Mouse (Mus musculus): ENCODE data around the gene Golt1b. TPM values are rescaled to one million over a fixed set of nuclear protein-coding genes. Genes with fewer than 3 reads are reported as not detected.
A peak's percentile ranks its signal among the peaks of the same experiment; 100 is the strongest.
"Not testable (repeated sequence)": the region's sequence is repeated elsewhere in the genome, so short reads cannot be mapped to it uniquely, and the experiment has no call there.

Gene Golt1b
- total RNA-seq (2021) = 10 to 100 TPM; 26.7 to 27.5 TPM
- long read RNA-seq, experiment 1, transcript Golt1b-201 (5 exons, 2,818 nt) = major isoform, 19 of 30 reads
- long read RNA-seq, experiment 1, partial matches to known transcripts = 0 of 30 reads
- long read RNA-seq, experiment 1, other reads (novel, unspliced or antisense) = 11 of 30 reads
- long read RNA-seq, experiment 2, transcript Golt1b-201 (5 exons, 2,818 nt) = major isoform, 21 of 29 reads
- long read RNA-seq, experiment 2, partial matches to known transcripts = 1 of 29 reads
- long read RNA-seq, experiment 2, other reads (novel, unspliced or antisense) = 7 of 29 reads

DNA sequence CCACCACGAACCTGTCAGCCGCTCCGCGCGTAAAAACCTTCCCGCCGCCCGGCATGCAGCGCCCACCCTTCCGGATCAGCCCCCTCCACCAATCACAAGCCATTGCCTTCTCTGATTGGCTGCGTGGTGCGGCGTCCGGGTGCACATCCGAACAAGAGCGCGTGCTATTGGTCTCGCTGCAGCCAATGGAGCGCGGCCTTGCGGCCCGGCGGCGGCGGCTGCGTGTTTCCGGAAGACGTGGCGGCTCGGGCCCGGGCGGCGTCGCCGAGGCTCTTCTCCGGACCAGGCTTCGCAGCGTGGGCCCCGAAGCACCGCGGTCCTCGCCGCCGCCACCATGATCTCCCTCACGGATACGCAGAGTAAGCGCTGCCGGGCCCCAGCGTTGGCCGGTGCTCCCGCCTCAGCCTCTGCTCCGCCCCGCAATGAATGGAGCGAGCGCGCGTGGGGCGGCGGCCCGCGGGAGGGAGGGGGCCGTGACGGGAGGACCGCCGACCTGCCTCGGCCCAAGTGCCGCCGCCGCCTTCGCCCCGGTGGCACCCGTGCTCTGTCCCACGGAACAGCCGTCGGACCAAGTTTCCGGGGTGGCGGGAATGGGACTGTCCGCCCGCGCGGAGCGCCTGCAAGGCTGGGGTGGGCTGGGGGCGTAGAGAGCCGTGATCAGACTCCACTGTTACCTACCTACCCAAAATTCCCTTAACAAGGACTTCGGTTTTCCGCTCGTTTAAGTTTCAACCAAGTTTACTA lies at the start of gene Golt1b, which contains the start of gene Recql:
Gene Golt1b (plus strand): TSS at position 211 of the 744 bp plus-strand sequence.
Gene Recql (minus strand): TSS at position 77 of the 744 bp plus-strand sequence.
- DNase-seq (ENCODE audit: low spot score in 2 of 2) = peak; percentile 99

GRCm38 (mm10) chr6:142338961-142339360 lies 48.1 kb upstream of the Golt1b start:
- no peak for DNase-seq (ENCODE audit: low spot score in 2 of 2)

- no peak for DNase-seq (ENCODE audit: low spot score in 2 of 2)
These were observed 47.4 kb upstream of the Golt1b start for GRCm38 (mm10) chr6:142339576-142339975.

- DNase-seq (ENCODE audit: low spot score in 2 of 2) = peak; percentile 38 to 76
These were observed 43.5 kb upstream of the Golt1b start for GRCm38 (mm10) chr6:142343561-142343960.

DNA sequence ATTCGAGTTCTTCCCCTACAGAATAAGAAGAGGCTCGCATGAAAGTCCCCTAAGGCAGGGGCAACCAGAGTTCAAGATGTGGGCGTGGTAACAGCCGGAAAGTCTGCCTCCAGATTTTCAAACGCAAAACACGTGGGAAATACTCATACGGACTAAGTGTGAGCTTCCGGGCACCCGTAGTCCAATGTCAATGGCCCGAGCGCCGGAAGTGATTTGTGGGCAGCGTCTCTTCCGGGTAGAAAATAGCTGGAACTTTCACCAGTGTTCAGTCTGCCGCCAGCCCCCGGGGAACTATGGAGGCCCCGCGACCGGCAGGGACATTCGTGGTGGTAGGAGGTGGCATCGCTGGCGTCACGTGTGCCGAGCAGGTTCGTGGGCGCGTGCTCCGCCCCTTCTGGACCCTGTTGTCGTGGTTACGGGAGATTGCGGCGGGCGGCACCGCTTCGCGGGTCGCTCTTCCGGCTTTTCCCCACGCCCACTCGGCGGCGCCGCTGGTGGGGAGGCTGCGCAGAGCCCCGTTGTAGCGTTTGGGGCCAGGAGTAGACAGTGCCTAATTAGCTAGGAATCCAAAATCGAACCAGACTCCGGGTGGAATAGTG lies 41.5 kb upstream of the Golt1b start, which contains the start of gene Pyroxd1:
Gene Pyroxd1 (plus strand): TSS at position 215 of the 599 bp plus-strand sequence.
- DNase-seq (ENCODE audit: low spot score in 2 of 2) = peak; percentile 91

GRCm38 (mm10) chr6:142346181-142347110 lies 40.6 kb upstream of the Golt1b start:
- DNase-seq (ENCODE audit: low spot score in 2 of 2) = no peak

GRCm38 (mm10) chr6:142347431-142348385 lies 39.3 kb upstream of the Golt1b start:
- no peak for DNase-seq (ENCODE audit: low spot score in 2 of 2)

- not testable (repeated sequence) for DNase-seq (ENCODE audit: low spot score in 2 of 2)
These were observed 34.9 kb upstream of the Golt1b start for GRCm38 (mm10) chr6:142352099-142352498.

- DNase-seq (ENCODE audit: low spot score in 2 of 2) = no peak
These were observed 29.9 kb upstream of the Golt1b start for GRCm38 (mm10) chr6:142357106-142357505.

GRCm38 (mm10) chr6:142362036-142362435 lies 25.0 kb upstream of the Golt1b start:
- no peak for DNase-seq (ENCODE audit: low spot score in 2 of 2)

GRCm38 (mm10) chr6:142363019-142363576 lies 23.9 kb upstream of the Golt1b start:
- DNase-seq (ENCODE audit: low spot score in 2 of 2) = no peak

DNA sequence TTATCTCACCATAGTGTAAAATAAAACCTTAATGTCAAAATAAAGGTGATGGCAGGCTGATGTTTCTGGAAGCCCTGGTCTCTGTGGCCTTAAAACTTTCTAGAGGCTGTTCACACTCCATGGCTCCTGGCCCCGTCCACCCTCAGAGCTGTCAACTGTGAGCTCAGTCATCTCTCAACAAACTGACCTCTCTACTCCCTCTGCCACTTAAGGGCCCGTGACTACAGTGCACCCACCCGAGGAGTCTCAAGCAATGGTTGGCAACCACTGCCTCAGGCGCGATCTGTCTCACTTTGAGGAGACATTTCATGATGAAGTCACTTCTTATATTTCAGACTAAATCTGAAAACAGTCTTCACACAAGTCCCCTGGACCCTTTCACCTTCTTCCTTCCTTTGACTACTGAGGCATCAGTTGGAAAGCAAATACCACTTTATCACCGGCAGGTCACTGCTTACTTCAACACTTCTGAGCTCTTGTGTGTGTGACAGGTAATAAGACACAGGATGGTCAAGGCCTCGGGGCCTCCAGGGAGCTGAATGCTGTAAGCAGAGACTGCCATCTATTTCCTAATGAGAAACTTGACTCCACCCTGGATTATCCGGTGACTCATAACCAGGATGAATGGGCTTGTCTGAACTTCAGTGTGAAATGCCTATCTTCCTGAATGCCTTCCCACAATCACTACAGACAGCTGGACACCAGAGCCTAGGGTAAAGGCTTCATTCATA lies 21.1 kb upstream of the Golt1b start:
- DNase-seq (ENCODE audit: low spot score in 2 of 2) = no peak

DNA sequence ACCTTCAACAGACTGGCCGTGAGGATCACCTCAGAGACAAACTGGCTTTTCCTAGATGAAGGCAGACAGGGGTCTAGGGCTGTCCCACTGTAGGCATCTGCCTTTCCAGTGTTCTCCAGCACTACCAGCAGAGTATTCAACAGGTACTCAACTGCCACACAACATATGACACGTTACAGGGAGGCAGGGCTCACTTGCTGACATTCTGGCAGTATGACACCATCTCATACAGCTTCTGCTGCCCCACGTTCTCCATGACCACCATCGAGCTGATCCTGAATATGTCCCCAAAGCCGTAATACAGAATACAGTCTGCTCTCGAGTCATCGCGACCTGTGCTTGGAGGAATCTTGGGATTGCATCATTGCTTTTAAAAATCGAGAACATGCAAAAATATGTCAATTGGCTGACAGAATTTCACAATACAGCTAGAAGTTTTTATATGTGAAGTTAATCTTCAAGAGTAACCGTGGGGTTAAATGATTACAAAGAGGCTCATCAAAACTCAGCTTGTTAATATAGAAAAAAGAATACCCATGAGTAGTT lies 20.5 kb upstream of the Golt1b start:
- DNase-seq (ENCODE audit: low spot score in 2 of 2) = no peak

DNA sequence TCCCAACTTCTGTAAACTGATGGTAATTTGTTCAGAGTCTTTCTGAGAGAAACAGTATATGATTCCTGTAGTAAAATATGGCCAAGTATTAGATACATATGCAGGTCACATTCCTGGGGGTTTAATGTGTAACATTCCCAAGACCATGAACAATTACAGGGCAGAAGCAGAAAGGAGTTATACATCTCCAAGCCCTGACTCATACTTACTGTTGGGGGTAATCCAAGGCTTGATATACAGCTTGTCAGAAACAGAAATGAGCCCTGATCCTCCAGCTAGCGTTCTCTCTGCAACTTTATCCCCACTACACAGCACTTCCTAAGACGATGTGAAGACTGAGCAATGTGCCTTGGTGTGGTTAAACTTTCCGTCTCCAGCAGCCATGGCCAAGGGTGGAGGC lies 19.5 kb upstream of the Golt1b start:
- no peak for DNase-seq (ENCODE audit: low spot score in 2 of 2)

DNA sequence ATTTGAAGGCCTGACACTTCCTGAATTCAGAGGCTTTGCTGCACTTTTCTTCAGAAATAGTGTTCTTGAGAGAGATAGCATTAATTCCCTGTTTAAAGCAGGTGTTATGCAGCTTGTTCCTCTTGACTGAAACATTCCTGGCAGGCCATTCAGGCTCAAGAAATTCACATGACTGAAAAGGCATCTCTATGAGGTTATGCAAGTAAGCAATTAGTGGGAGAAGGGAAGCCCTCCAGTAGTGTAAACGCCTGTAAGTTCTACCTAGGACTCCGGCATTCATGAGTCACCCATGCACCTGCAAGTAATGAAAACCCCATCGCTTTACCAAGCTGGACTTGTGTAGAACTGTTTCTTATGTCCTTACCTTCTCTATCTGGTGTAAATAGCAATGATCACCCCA lies 17.5 kb upstream of the Golt1b start:
- DNase-seq (ENCODE audit: low spot score in 2 of 2) = no peak

DNA sequence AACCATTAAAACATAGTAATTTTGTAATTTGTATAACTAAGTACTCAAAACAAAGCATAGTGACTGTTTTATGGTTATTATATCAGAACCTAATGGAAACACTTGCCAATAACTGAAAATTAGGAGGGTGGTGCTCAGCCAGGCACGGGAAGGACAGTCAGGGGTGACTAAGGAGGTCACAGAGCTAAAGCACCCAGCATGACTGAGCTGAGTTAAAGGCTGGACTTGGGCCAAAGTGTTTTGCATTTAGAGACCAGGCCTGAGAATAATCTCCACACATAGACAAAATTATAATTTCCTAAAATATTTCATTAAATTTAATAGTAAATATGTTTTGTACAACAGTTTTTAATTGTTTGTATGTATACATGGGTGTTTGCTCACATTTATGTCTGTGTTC lies 9.9 kb upstream of the Golt1b start:
- DNase-seq (ENCODE audit: low spot score in 2 of 2) = no peak

DNA sequence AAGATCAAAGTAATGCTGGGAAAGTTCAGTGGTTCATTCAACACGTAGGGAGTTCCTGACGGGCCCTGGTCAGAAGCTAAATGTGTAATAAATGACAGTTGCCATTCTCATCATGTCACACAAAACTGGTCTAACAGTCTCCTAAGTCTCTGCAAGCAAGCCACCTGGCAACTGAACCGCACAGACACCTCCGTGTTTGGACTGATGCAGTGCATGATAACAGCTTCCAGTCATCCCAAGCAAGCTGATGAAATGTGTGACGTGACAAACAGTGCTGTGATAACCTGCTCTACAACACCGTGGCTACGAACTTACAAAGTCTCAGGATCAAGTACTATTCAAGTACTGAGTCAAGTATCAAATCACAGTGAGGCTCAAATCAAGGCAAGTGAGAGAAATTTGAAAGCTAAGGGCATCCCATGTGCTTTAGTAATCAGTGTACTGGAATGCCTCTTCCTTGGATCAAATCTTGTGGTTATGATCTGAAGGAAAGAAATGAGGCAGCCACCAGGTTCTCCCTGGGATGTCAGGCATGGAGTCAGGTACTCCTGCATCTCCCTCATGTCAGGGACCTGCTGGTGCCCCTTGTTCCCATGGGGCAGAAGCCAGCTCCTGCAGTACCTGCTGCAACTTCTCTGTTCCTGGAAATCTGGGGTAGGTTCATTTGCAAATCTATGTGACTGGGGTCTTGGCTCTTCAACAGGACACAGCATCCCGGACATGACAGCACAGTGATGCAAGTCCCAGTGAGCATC lies 8.3 kb upstream of the Golt1b start:
- no peak for DNase-seq (ENCODE audit: low spot score in 2 of 2)

DNA sequence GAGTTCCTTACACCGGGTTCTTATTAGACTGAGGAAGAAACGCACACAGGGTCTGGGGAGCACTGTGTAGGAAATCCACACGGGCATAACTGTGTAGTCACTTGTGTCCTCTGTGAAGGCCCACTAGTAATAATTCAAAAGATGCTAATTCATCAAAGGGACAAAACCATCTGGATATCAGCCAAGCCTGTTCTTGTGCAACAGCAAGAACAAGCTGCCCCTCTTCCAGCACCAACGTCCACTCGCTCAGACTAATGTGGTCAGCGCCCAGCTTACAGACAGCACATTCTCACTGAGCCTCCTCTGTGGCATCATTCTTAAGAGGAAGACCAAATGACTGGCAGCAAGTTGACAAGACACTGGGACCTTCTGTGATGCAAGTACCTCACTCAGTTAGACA lies 7.1 kb upstream of the Golt1b start:
- no peak for DNase-seq (ENCODE audit: low spot score in 2 of 2)

Measured in layer of hippocampus, postnatal 14 days (tissue).